Mouse (Mus musculus) embryonic fibroblast, embryonic 13.5 days (primary cell): ENCODE results near the gene Gm13697.
"Not testable (repeated sequence)": the region's sequence is repeated elsewhere in the genome, so short reads cannot be mapped to it uniquely, and the experiment has no call there.

Experiments used
- CTCF ChIP-seq: IDR thresholded peaks from 2 replicates; pipeline ENCODE4 v1.5.1; 2011; ENCODE audit warnings: mild to moderate bottlenecking, control low read depth, low read length, moderate library complexity, borderline replicate concordance; ENCODE audit not compliant: insufficient read depth
- POLR2A ChIP-seq: IDR thresholded peaks from 2 replicates; pipeline ENCODE4 v1.6.1; 2011; ENCODE audit warnings: low read depth, mild to moderate bottlenecking, control low read depth, low read length, moderate library complexity

DNA sequence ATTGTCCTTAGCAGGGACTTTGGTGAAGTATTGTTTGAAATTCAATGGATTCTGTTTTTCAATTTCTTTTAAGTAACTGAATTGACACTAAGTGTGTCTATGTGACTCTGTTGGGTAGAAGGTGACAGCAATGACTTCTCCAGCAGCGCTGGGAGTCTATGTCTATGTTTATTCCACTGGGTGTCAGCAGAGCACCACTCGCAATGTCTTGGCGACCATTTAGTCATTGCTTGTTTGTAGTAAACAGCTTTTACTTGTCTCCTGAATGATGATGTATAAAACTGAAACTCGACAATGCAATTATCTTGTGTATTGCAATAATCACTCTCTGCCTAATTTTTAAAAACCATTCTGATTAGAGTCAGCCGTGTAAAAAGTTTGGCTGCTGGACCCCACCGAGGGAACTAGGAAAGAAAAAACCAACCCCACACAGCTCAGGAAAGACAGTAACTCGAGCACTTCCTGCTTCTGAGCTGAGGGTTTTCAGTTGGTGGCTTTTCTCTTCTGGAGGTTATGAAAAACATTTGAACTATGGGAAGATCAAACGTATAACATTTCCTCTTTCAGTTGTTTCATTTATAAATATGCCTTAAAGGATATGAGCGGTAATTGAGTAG, 9.2 kb downstream of the Gm13697 start:
- TF ChIP-seq CTCF, POLR2A: not testable (repeated sequence)
